Mouse (Mus musculus) right cerebral cortex, adult 2 months (tissue): ENCODE measurements around the gene Pten.

Experiments
- DNase-seq, 2 experiments: peaks; one replicate each; pipeline ENCODE4 v3.0.0; 2021 to 2022; ENCODE audit warnings: low spot score in 2 of 2

Gene Pten

GRCm38 (mm10) chr19:32756900-32757725, at the start of gene Pten:
Gene Pten, plus strand, starts transcription at chr19:32757497.
- peak; percentile 94 to 97 for DNase-seq

- no peak for DNase-seq
Measured at GRCm38 (mm10) chr19:32708996-32709395, 48.3 kb upstream of the Pten start.

GRCm38 (mm10) chr19:32710288-32710687, 47.0 kb upstream of the Pten start:
- no peak for DNase-seq

- peak; percentile 89 to 93 for DNase-seq
Measured at GRCm38 (mm10) chr19:32711761-32712541, 45.3 kb upstream of the Pten start.

- peak; percentile 76 to 77 for DNase-seq
Measured at GRCm38 (mm10) chr19:32712588-32713042, 44.7 kb upstream of the Pten start.

GRCm38 (mm10) chr19:32713471-32713870, 43.8 kb upstream of the Pten start:
- no peak for DNase-seq

GRCm38 (mm10) chr19:32715201-32715600, 42.1 kb upstream of the Pten start:
- DNase-seq = peak; percentile 78 to 82

- no peak for DNase-seq
Measured at GRCm38 (mm10) chr19:32715681-32716080, 41.6 kb upstream of the Pten start.

- DNase-seq = no peak
Measured at GRCm38 (mm10) chr19:32717590-32717989, 39.7 kb upstream of the Pten start.

GRCm38 (mm10) chr19:32720319-32720718, 37.0 kb upstream of the Pten start:
- no peak for DNase-seq

GRCm38 (mm10) chr19:32723817-32724216, 33.5 kb upstream of the Pten start:
- DNase-seq = no peak

- no peak for DNase-seq
Measured at GRCm38 (mm10) chr19:32726451-32727325, 30.6 kb upstream of the Pten start.

GRCm38 (mm10) chr19:32729785-32730184, 27.5 kb upstream of the Pten start:
- no peak for DNase-seq

- no peak for DNase-seq
Measured at GRCm38 (mm10) chr19:32732922-32733321, 24.4 kb upstream of the Pten start.

- no peak for DNase-seq
Measured at GRCm38 (mm10) chr19:32737844-32738243, 19.5 kb upstream of the Pten start.

- no peak for DNase-seq
Measured at GRCm38 (mm10) chr19:32739686-32740085, 17.6 kb upstream of the Pten start, which contains the start of gene Atad1. Gene Atad1, minus strand, starts transcription at chr19:32739786.

GRCm38 (mm10) chr19:32740641-32741345, 16.5 kb upstream of the Pten start:
- DNase-seq = no peak

GRCm38 (mm10) chr19:32749425-32749824, 7.9 kb upstream of the Pten start:
- peak; percentile 52 to 53 for DNase-seq

- no peak for DNase-seq
Measured at GRCm38 (mm10) chr19:32752357-32752756, 4.9 kb upstream of the Pten start.

- DNase-seq = no peak
Measured at GRCm38 (mm10) chr19:32753386-32753785, 3.9 kb upstream of the Pten start.
